Mouse (Mus musculus) hindbrain, embryonic 10.5 days (tissue): ENCODE measurements around the gene Lix1. TPM values are rescaled to one million over a fixed set of nuclear protein-coding genes. Genes with fewer than 3 reads are reported as not detected.

Experiments used
- DNase-seq: peaks from one replicate; pipeline ENCODE4 v3.0.0-alpha.2; 2017; ENCODE audit warnings: low spot score
- H3K27ac ChIP-seq: fragments of 300-500 bp; sonication (generic); 2 replicates; pipeline ENCODE4 v1.5.1; 2016; ENCODE audit warnings: mild to moderate bottlenecking, moderate library complexity
- H3K27me3 ChIP-seq: fragments of 300-500 bp; sonication (generic); 2 replicates; pipeline ENCODE4 v1.6.1; 2016; ENCODE audit warnings: mild to moderate bottlenecking; ENCODE audit not compliant: poor library complexity, insufficient read depth, severe bottlenecking
- H3K36me3 ChIP-seq: fragments of 300-500 bp; sonication (generic); 2 replicates; pipeline ENCODE4 v1.6.1; 2016; ENCODE audit warnings: mild to moderate bottlenecking, moderate library complexity
- H3K4me1 ChIP-seq: fragments of 300-500 bp; sonication (generic); replicated peaks from 2 replicates; pipeline ENCODE4 v1.6.1; 2016; ENCODE audit warnings: mild to moderate bottlenecking
- H3K4me3 ChIP-seq: fragments of 300-500 bp; sonication (generic); 2 replicates; pipeline ENCODE4 v1.5.1; 2016; ENCODE audit warnings: mild to moderate bottlenecking, moderate library complexity
- H3K9me3 ChIP-seq: fragments of 300-500 bp; sonication (generic); 2 replicates; pipeline ENCODE4 v1.6.1; 2016; ENCODE audit warnings: mild to moderate bottlenecking, moderate library complexity
- WGBS: fragments of 180-500 bp; shearing (Covaris S2); methylation state at CpG from one replicate; pipeline ENCODE4 v1.1.7; 2016; 5-methylcytosine and 5-hydroxymethylcytosine counted together
- polyA plus RNA-seq: library from polyadenylated mRNA; unstranded; fragments of >200 nt; fragmentation: Nextera tagmentation; extraction: Ambion mirVana; gene quantifications from 2 replicates; pipeline ENCODE4 v1.2.1, GENCODE M21; 2016

Gene Lix1
- polyA plus RNA-seq, 1 experiment from 2014 or later: 31.6 TPM

- Histone ChIP-seq H3K27ac (no peak overlapping the region), H3K27me3 (no peaks in the 10 kb centered on the region), H3K4me1 (peaks cover 14% of the 10 kb centered on the region), H3K36me3 (peaks cover 23% of the 10 kb centered on the region), H3K4me3 (no peak overlapping the region), H3K9me3 (no peaks in the 10 kb centered on the region)
- DNase-seq: no peak
- 85% methylated on average over 2 of the region's 2 CpGs for WGBS
Measured at GRCm38 (mm10) chr17:17398664-17399063, 3.8 kb upstream of the Lix1 start.

- 30% methylated on average over 5 of the region's 5 CpGs for WGBS
- Histone ChIP-seq H3K4me3 (peak overlapping the region; percentile 49), H3K27me3 (no peaks in the 10 kb centered on the region), H3K36me3 (0 out of 2 replicates have a peak, but pooled peaks cover 3% of the 10 kb centered on the region), H3K27ac (peak overlapping the region; percentile 65), H3K4me1 (peaks cover 36% of the 10 kb centered on the region), H3K9me3 (no peaks in the 10 kb centered on the region)
- no peak for DNase-seq
Measured at GRCm38 (mm10) chr17:17403038-17403437, 566 bp downstream of the Lix1 start.

- Histone ChIP-seq H3K4me3 (peak overlapping the region; percentile 49), H3K27ac (peak overlapping the region; percentile 68; the same call in 1 of the 2 replicates), H3K36me3 (0 out of 2 replicates have a peak, but pooled peaks cover 3% of the 10 kb centered on the region), H3K9me3 (no peaks in the 10 kb centered on the region), H3K27me3 (no peaks in the 10 kb centered on the region), H3K4me1 (peaks cover 42% of the 10 kb centered on the region)
- no peak for DNase-seq
- 25% methylated on average over 3 of the region's 3 CpGs for WGBS
Measured at GRCm38 (mm10) chr17:17403578-17404112, 1.2 kb downstream of the Lix1 start.

GRCm38 (mm10) chr17:17404811-17405544 lies 2.5 kb downstream of the Lix1 start:
- peak overlapping the region; percentile 69 for H3K27ac ChIP-seq
- H3K9me3 ChIP-seq: no peaks in the 10 kb centered on the region
- H3K4me3 ChIP-seq: peak overlapping the region; percentile 49
- 40% methylated on average over 8 of the region's 8 CpGs for WGBS
- DNase-seq: no peak
- H3K4me1 ChIP-seq: peaks cover 54% of the 10 kb centered on the region
- 0 out of 2 replicates have a peak, but pooled peaks cover 3% of the 10 kb centered on the region for H3K36me3 ChIP-seq
- H3K27me3 ChIP-seq: no peaks in the 10 kb centered on the region

GRCm38 (mm10) chr17:17405606-17406005 lies 3.1 kb downstream of the Lix1 start:
- H3K4me3 ChIP-seq: no peak overlapping the region
- 0 out of 2 replicates have a peak, but pooled peaks cover 3% of the 10 kb centered on the region for H3K36me3 ChIP-seq
- no peaks in the 10 kb centered on the region for H3K27me3 ChIP-seq
- DNase-seq: no peak
- no peaks in the 10 kb centered on the region for H3K9me3 ChIP-seq
- H3K27ac ChIP-seq: peak overlapping the region; percentile 45; the same call in 1 of the 2 replicates
- 69% methylated on average over 1 of the region's 1 CpGs for WGBS
- H3K4me1 ChIP-seq: peaks cover 61% of the 10 kb centered on the region

GRCm38 (mm10) chr17:17408137-17408536 lies 5.7 kb downstream of the Lix1 start:
- Histone ChIP-seq H3K27ac (peak overlapping the region; percentile 70; the same call in 1 of the 2 replicates), H3K4me3 (no peak overlapping the region), H3K27me3 (no peaks in the 10 kb centered on the region), H3K4me1 (peaks cover 55% of the 10 kb centered on the region), H3K36me3 (0 out of 2 replicates have a peak, but pooled peaks cover 4% of the 10 kb centered on the region), H3K9me3 (no peaks in the 10 kb centered on the region)
- WGBS: 38% methylated on average over 6 of the region's 6 CpGs
- no peak for DNase-seq

GRCm38 (mm10) chr17:17408720-17409478 lies 6.4 kb downstream of the Lix1 start:
- DNase-seq: no peak
- Histone ChIP-seq H3K36me3 (0 out of 2 replicates have a peak, but pooled peaks cover 9% of the 10 kb centered on the region), H3K9me3 (no peaks in the 10 kb centered on the region), H3K4me1 (peaks cover 48% of the 10 kb centered on the region), H3K27me3 (no peaks in the 10 kb centered on the region), H3K4me3 (no peak overlapping the region), H3K27ac (peak overlapping the region; percentile 70)
- WGBS: 39% methylated on average over 6 of the region's 6 CpGs

GRCm38 (mm10) chr17:17409601-17410000 lies 7.1 kb downstream of the Lix1 start:
- no peaks in the 10 kb centered on the region for H3K27me3 ChIP-seq
- peaks cover 42% of the 10 kb centered on the region for H3K4me1 ChIP-seq
- 4% methylated on average over 2 of the region's 2 CpGs for WGBS
- H3K4me3 ChIP-seq: no peak overlapping the region
- peak; percentile 64 for DNase-seq
- H3K9me3 ChIP-seq: no peaks in the 10 kb centered on the region
- H3K27ac ChIP-seq: peak overlapping the region; percentile 79
- H3K36me3 ChIP-seq: peaks cover 12% of the 10 kb centered on the region; the same call in 1 of the 2 replicates

- no peak for DNase-seq
- Histone ChIP-seq H3K27me3 (no peaks in the 10 kb centered on the region), H3K4me1 (peaks cover 32% of the 10 kb centered on the region), H3K9me3 (no peaks in the 10 kb centered on the region), H3K4me3 (no peak overlapping the region), H3K27ac (no peak overlapping the region), H3K36me3 (peaks cover 9% of the 10 kb centered on the region; the same call in 1 of the 2 replicates)
- WGBS: 60% methylated on average over 2 of the region's 2 CpGs
Measured at GRCm38 (mm10) chr17:17411443-17411842, 9.0 kb downstream of the Lix1 start.

- 94% methylated on average over 2 of the region's 2 CpGs for WGBS
- Histone ChIP-seq H3K36me3 (peaks cover 11% of the 10 kb centered on the region; the same call in 1 of the 2 replicates), H3K4me3 (no peak overlapping the region), H3K27ac (no peak overlapping the region), H3K4me1 (peaks cover 32% of the 10 kb centered on the region), H3K27me3 (no peaks in the 10 kb centered on the region), H3K9me3 (no peaks in the 10 kb centered on the region)
- no peak for DNase-seq
Measured at GRCm38 (mm10) chr17:17412176-17412575, 9.7 kb downstream of the Lix1 start.

GRCm38 (mm10) chr17:17414206-17414605 lies 11.7 kb downstream of the Lix1 start:
- Histone ChIP-seq H3K9me3 (no peaks in the 10 kb centered on the region), H3K27me3 (no peaks in the 10 kb centered on the region), H3K27ac (no peak overlapping the region), H3K4me3 (no peak overlapping the region), H3K36me3 (peaks cover 12% of the 10 kb centered on the region; the same call in 1 of the 2 replicates), H3K4me1 (peaks cover 17% of the 10 kb centered on the region)
- no peak for DNase-seq
- 93% methylated on average over 3 of the region's 3 CpGs for WGBS

GRCm38 (mm10) chr17:17424609-17425307 lies 22.3 kb downstream of the Lix1 start:
- H3K4me1 ChIP-seq: peaks cover 7% of the 10 kb centered on the region
- H3K9me3 ChIP-seq: no peaks in the 10 kb centered on the region
- H3K27ac ChIP-seq: peak overlapping the region; percentile 35; the same call in 1 of the 2 replicates
- 29% methylated on average over 4 of the region's 4 CpGs for WGBS
- H3K4me3 ChIP-seq: no peak overlapping the region
- no peak for DNase-seq
- no peaks in the 10 kb centered on the region for H3K27me3 ChIP-seq
- no peaks in the 10 kb centered on the region for H3K36me3 ChIP-seq
